Mouse (Mus musculus): Measurements from ENCODE around the gene Nsg2. TPM values are rescaled to one million over a fixed set of nuclear protein-coding genes. Genes with fewer than 3 reads are reported as not detected.
"Not testable (repeated sequence)": the region's sequence is repeated elsewhere in the genome, so short reads cannot be mapped to it uniquely, and the experiment has no call there.

Gene Nsg2
- total and polyA plus RNA-seq, 2 experiments from 2014 or later = 1.2 to 3.7 TPM

GRCm38 (mm10) chr11:31974826-31975225 is 25.4 kb upstream of the Nsg2 start:
- no peaks in the 10 kb centered on the region for H3K36me3 ChIP-seq (replicated peaks; ENCODE audit: control insufficient read depth, insufficient read depth, low read length)
- no peak overlapping the region for H3K4me2 ChIP-seq (ENCODE audit: low read depth, low read length)
- H3K4me3 ChIP-seq (ENCODE audit: low read depth, low read length) = no peak overlapping the region
- no peak for ATAC-seq (ENCODE audit: insufficient read depth, low read depth)
- 41% methylated on average over 8 of the region's 8 CpGs for WGBS
- no peak for DNase-seq (ENCODE audit: low spot score)
- H3K9ac ChIP-seq (replicated peaks; ENCODE audit: low read depth, low read length) = no peak overlapping the region
- H3K9me3 ChIP-seq (replicated peaks; ENCODE audit: control insufficient read depth, low read length) = peaks cover 2% of the 10 kb centered on the region; the same call in 1 of the 2 replicates
- TF ChIP-seq CTCF (IDR thresholded peaks at IDR 0.05; ENCODE audit: low read depth) (no peak), EP300 (IDR thresholded peaks at IDR 0.05; ENCODE audit: low read depth) (no peak)
- no peaks in the 10 kb centered on the region for H3K4me1 ChIP-seq (ENCODE audit: control insufficient read depth, insufficient read depth)
- H3K27me3 ChIP-seq (ENCODE audit: control insufficient read depth, insufficient read depth, low read length) = no peaks in the 10 kb centered on the region
- no peak overlapping the region for H3K27ac ChIP-seq (ENCODE audit: low read depth)

- Histone ChIP-seq H3K4me1 (ENCODE audit: control insufficient read depth, insufficient read depth) (no peaks in the 10 kb centered on the region), H3K27me3 (ENCODE audit: control insufficient read depth, insufficient read depth, low read length) (no peaks in the 10 kb centered on the region), H3K4me2 (ENCODE audit: low read depth, low read length) (no peak overlapping the region), H3K9ac (replicated peaks; ENCODE audit: low read depth, low read length) (no peak overlapping the region), H3K36me3 (replicated peaks; ENCODE audit: control insufficient read depth, insufficient read depth, low read length) (no peaks in the 10 kb centered on the region), H3K9me3 (replicated peaks; ENCODE audit: control insufficient read depth, low read length) (peaks cover 4% of the 10 kb centered on the region; the same call in 1 of the 2 replicates), H3K4me3 (ENCODE audit: low read depth, low read length) (no peak overlapping the region), H3K27ac (ENCODE audit: low read depth) (no peak overlapping the region)
- DNase-seq (ENCODE audit: low spot score) = no peak
- ATAC-seq (ENCODE audit: insufficient read depth, low read depth) = no peak
- WGBS = 77% methylated on average over 5 of the region's 5 CpGs
- TF ChIP-seq EP300 (IDR thresholded peaks at IDR 0.05; ENCODE audit: low read depth) = no peak
- no peak for TF ChIP-seq CTCF (IDR thresholded peaks at IDR 0.05; ENCODE audit: low read depth)
Observed at GRCm38 (mm10) chr11:31975678-31976077, 24.6 kb upstream of the Nsg2 start.

GRCm38 (mm10) chr11:31976137-31976536 is 24.1 kb upstream of the Nsg2 start:
- DNase-seq (ENCODE audit: low spot score) (no peak), ATAC-seq (ENCODE audit: insufficient read depth, low read depth) (no peak)
- H3K27me3 ChIP-seq (ENCODE audit: control insufficient read depth, insufficient read depth, low read length) = no peaks in the 10 kb centered on the region
- H3K4me1 ChIP-seq (ENCODE audit: control insufficient read depth, insufficient read depth) = no peaks in the 10 kb centered on the region
- H3K9me3 ChIP-seq (replicated peaks; ENCODE audit: control insufficient read depth, low read length) = peaks cover 4% of the 10 kb centered on the region; the same call in 1 of the 2 replicates
- no peak overlapping the region for H3K4me3 ChIP-seq (ENCODE audit: low read depth, low read length)
- H3K4me2 ChIP-seq (ENCODE audit: low read depth, low read length) = no peak overlapping the region
- TF ChIP-seq EP300 (IDR thresholded peaks at IDR 0.05; ENCODE audit: low read depth) (no peak), CTCF (IDR thresholded peaks at IDR 0.05; ENCODE audit: low read depth) (no peak)
- H3K9ac ChIP-seq (replicated peaks; ENCODE audit: low read depth, low read length) = no peak overlapping the region
- H3K27ac ChIP-seq (ENCODE audit: low read depth) = no peak overlapping the region
- H3K36me3 ChIP-seq (replicated peaks; ENCODE audit: control insufficient read depth, insufficient read depth, low read length) = no peaks in the 10 kb centered on the region
- 39% methylated on average over 5 of the region's 5 CpGs for WGBS

- not testable (repeated sequence) for ATAC-seq (ENCODE audit: insufficient read depth, low read depth); DNase-seq (ENCODE audit: low spot score); H3K9ac ChIP-seq (replicated peaks; ENCODE audit: low read depth, low read length); H3K4me2 ChIP-seq (ENCODE audit: low read depth, low read length); H3K27me3 ChIP-seq (ENCODE audit: control insufficient read depth, insufficient read depth, low read length); H3K9me3 ChIP-seq (replicated peaks; ENCODE audit: control insufficient read depth, low read length); H3K27ac ChIP-seq (ENCODE audit: low read depth); H3K4me1 ChIP-seq (ENCODE audit: control insufficient read depth, insufficient read depth); H3K36me3 ChIP-seq (replicated peaks; ENCODE audit: control insufficient read depth, insufficient read depth, low read length); H3K4me3 ChIP-seq (ENCODE audit: low read depth, low read length)
- 88% methylated on average over 5 of the region's 5 CpGs for WGBS
Observed at GRCm38 (mm10) chr11:31980089-31980488, 20.2 kb upstream of the Nsg2 start.

GRCm38 (mm10) chr11:31981830-31982229 is 18.4 kb upstream of the Nsg2 start:
- TF ChIP-seq EP300 (IDR thresholded peaks at IDR 0.05; ENCODE audit: low read depth) = no peak
- no peak for TF ChIP-seq CTCF (IDR thresholded peaks at IDR 0.05; ENCODE audit: low read depth)

GRCm38 (mm10) chr11:31982247-31982943 is 17.9 kb upstream of the Nsg2 start:
- not testable (repeated sequence) for H3K9me3 ChIP-seq (replicated peaks; ENCODE audit: control insufficient read depth, low read length); H3K4me2 ChIP-seq (ENCODE audit: low read depth, low read length); H3K4me1 ChIP-seq (ENCODE audit: control insufficient read depth, insufficient read depth); H3K27ac ChIP-seq (ENCODE audit: low read depth); ATAC-seq (ENCODE audit: insufficient read depth, low read depth); H3K27me3 ChIP-seq (ENCODE audit: control insufficient read depth, insufficient read depth, low read length); DNase-seq (ENCODE audit: low spot score); H3K4me3 ChIP-seq (ENCODE audit: low read depth, low read length); H3K9ac ChIP-seq (replicated peaks; ENCODE audit: low read depth, low read length); H3K36me3 ChIP-seq (replicated peaks; ENCODE audit: control insufficient read depth, insufficient read depth, low read length)
- 76% methylated on average over 13 of the region's 13 CpGs for WGBS

More at GRCm38 (mm10) chr11:31981830-31982229, 18.4 kb upstream of the Nsg2 start:
- H3K4me2 ChIP-seq (ENCODE audit: low read depth, low read length) = no peak overlapping the region
- H3K4me1 ChIP-seq (ENCODE audit: control insufficient read depth, insufficient read depth) = no peaks in the 10 kb centered on the region
- H3K27me3 ChIP-seq (ENCODE audit: control insufficient read depth, insufficient read depth, low read length) = no peaks in the 10 kb centered on the region
- H3K36me3 ChIP-seq (replicated peaks; ENCODE audit: control insufficient read depth, insufficient read depth, low read length) = no peaks in the 10 kb centered on the region
- no peak for DNase-seq (ENCODE audit: low spot score)
- H3K4me3 ChIP-seq (ENCODE audit: low read depth, low read length) = no peak overlapping the region
- no peak for ATAC-seq (ENCODE audit: insufficient read depth, low read depth)
- H3K9ac ChIP-seq (replicated peaks; ENCODE audit: low read depth, low read length) = no peak overlapping the region
- H3K27ac ChIP-seq (ENCODE audit: low read depth) = no peak overlapping the region
- H3K9me3 ChIP-seq (replicated peaks; ENCODE audit: control insufficient read depth, low read length) = peaks cover 4% of the 10 kb centered on the region; the same call in 1 of the 2 replicates
- 77% methylated on average over 7 of the region's 7 CpGs for whole genome bisulfite sequencing
